Mouse (Mus musculus) activated CD4-positive, CD25-positive, alpha-beta regulatory T cell, adult 4 months (primary cell): Measurements from ENCODE around the gene Arf6. TPM values are rescaled to one million over a fixed set of nuclear protein-coding genes. Genes with fewer than 3 reads are reported as not detected.
"Not testable (repeated sequence)": the region's sequence is repeated elsewhere in the genome, so short reads cannot be mapped to it uniquely, and the experiment has no call there.

Source experiments
- ATAC-seq: one replicate; pipeline ENCODE4 v1.8.0; 2017
- polyA plus RNA-seq, 2 experiments: library from polyadenylated mRNA; unstranded; fragments of 100-300 nt; shearing (Covaris generic); gene quantifications; one replicate each; pipeline ENCODE4 v1.2.1; 2017

Arf6 gene
- polyA plus RNA-seq, 2 experiments from 2014 or later, result 35.2 to 74.5 TPM

DNA sequence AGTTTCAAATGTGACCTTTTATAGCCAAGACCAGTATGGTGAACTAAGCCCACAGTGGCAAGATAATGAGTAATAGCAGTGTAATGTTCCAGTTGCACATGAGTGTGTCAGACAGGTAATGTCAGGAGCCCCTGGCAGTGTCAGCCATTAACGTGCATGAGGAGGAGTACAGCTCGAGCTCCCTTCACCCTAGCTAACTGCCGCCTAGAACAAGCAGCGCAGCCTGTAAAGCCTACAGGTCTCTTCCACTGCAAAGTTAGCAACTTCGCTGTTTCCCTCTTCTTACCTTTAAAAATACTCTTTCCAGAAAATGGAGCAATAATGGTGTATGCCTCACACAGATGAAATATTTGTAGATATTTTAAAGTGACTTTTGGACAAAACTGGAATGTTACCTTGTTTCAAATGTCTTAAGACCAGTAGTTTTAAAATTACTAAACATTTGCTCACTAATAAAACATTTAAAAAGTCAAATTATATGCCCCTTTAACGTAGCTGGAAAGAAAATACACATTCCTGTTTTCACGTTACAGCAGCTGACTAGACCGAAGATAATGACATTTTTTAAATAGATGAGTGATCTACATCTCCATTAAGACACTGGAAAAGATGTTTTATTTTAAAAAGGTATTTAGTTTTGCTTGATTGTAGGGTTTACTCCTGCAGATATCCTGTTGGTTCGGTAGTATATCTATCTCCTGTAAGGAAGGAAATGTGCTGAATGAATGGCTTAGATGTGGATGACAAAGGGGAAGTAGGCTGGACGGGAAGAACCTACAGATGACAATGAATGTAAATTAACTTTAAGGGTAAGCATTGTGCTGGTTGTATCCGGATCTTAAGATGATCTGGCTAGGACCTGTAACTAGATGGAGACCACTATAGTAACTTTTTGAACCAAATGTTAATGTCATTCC is 2.2 kb downstream of the Arf6 start:
- no peak for ATAC-seq

DNA sequence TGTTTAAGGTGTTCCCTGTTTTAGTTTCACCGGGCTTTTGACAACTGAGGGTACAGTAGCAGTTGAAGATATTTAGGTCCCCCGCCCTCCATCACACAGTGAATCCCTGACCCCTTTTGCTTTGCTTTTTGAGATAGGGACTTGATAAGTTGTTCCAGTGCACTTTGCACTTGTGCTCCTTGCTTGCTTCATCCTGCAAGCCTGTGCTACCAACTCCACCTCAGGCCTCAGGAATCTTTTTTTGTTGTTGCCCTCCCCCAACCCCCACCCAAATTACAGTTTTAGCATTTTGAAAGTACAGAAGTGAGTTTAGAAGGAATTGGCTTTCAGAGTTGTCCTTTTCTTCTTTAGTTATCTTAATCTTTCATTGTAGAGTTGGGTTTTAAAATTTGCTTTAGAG is 4.2 kb downstream of the Arf6 start:
- no peak for ATAC-seq

DNA sequence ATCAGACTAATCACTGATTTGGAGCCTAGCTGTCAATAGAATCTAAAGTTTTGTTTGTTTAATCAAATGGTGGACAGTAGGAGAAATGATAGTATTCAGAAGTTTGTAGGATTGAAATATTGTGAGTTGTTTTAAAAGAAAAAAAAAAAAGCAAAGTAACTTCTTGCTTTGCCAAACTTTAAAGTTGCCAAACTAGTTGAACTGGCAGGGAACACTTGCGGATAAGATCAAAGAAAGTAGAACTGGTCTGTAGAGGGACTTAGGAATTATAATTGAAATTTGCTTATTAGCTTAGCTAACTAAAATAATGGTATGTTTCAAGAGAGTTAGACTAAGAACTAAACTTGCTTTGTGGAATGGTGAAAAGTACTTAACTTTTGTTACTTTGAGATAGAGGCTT is 5.2 kb downstream of the Arf6 start:
- no peak for ATAC-seq

DNA sequence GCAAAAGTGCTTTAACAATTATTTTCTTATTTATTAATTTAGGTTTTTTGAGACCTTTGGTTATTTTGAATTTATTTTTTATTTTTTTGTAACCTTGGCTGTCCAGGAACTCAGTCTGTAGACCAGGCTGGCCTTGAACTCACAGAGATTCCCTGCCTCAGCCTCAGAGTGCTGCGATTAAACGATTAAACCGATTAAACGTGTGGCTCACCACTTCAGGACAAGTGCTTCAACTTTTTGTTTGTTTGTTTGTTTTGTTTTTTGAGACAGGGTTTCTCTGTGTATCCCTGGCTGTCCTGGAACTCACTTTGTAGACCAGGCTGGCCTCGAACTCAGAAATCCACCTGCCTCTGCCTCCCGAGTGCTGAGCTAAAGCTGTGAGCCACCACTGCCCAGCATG is 5.7 kb downstream of the Arf6 start:
- ATAC-seq, result not testable (repeated sequence)

DNA sequence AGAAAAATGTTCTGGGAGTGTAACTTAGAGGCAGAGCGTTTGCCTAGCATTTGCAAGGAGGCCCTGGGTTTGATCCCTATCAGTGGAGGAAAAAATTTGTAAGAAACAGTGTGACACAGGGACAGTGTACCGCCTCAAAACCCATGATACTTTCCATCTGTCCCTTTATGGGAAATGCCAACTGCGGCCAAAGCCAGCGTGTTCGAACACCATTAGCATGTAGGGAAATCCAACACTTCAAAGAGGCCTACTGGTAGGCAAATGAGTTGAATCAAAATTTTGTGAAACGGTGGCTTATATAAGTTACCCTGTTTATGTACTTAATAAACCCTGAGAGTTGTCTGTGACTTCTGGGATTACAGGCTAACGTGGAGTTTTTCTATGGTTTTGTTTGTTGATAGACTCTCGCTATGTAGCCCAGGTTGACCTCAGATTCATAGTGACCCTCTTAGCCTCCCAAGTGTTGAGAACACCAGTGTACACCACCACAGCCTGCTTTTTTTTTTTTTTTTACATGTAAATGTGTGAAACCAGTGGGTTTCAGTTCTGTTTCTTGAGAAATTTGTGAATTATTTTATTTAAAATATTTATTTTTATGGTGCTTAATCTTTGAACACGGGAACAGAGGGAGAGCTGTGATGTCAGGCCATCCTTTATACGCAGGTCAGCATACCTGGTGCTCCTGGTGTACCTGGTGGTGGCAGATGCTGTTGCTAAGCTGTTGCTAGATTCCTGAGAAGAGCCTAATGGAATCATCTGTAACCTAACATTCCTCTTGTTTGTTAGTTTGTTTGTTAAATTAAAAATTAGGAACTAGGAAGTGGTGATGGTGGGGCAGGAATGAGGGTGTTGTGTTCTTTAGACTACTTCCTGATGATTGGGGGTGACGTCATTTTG is 6.9 kb downstream of the Arf6 start:
- no peak for ATAC-seq

DNA sequence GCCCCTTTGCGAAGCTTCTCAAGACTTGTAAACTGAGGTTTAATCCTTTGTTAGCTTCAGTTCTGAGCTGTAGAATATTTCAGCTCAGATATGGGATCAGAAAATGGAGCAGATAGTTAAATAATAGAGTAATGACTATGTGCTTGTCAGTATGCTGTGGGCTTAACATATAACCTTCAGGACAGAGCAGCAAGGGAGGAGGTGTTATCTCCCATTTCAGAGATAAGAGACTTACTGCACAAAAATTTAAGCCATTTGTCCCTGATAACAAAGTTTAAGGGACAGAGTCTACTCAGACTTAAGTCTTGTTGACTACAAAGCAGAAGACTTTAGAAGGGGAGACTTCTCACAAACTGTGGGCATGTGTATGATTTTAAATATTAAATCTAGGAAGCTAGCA is 10.9 kb downstream of the Arf6 start:
- ATAC-seq, result no peak

DNA sequence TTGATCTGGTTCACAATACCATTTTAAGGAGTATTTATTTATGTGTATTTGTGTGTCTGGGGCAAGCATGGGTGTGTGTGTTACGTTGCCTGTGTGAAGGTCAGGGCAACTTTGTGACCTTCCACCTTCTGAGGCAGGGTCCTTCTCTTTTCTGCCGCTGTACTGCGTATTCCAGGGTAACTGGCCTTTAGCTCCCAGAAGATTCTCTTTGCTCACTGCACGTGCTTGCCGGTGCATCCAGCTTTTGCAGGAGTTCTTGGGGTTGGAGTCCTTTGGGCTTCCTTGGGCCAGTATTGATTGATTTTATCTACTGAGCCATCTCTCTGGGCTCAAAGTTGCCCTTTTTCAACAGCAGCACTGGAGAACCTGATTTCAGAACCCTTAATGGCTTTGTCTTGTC is 12.7 kb downstream of the Arf6 start:
- ATAC-seq, result no peak

DNA sequence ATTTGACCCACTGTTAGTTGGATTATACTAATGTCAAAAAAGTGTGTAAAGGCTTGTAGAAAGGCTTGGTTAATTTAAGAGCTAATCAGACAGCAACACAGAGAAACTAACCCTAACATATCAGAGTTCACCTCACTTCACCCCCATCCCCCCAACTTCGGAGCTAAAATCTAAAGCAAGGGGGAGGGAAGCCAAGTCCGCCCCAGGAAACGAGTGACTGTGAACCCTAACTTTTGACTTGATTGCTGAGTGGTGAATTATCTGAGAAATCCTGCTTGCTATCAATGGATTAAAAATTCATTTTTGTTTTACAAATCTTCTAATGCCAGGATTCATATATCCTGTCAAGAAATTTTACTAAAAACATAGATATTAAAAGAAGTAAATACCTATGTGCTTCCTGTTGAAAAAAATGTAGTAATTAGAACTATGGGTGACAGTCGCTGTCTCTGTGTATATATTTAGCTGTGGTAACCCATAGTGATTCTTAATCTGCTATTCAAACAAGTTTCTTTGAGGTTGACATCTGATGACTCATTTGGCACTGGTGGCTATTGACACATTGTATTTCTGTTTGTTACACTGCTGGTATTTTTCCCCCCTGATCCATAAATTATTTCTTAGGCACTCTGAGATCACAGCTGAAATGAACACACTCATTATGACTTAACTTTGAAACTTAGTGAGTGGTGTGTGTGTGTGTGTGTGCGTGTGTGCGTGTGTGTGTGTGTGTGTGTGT is 13.8 kb downstream of the Arf6 start:
- ATAC-seq, result peak; percentile 97

DNA sequence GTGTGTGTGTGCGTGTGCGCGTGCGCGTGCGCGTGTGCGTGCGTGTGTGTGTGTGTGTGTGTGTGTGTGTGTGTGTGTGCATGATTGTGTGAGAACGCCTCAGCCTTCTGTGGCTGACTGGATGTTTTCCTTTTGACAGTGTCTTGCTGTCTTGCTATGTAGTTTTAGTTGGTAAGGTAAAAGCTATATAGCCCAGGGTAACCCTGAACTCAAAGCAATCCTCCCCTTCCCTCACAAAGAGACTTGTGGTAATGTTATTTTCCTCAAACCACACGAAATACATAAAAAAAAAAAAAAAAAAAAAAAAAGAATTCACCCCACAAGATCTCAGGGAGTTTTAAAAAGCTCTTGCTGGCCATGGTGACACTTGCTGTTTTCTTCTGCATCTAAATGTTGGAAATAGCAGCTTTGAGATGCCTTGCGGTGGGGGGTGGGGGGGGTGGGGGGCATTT is 14.4 kb downstream of the Arf6 start:
- ATAC-seq, result not testable (repeated sequence)

DNA sequence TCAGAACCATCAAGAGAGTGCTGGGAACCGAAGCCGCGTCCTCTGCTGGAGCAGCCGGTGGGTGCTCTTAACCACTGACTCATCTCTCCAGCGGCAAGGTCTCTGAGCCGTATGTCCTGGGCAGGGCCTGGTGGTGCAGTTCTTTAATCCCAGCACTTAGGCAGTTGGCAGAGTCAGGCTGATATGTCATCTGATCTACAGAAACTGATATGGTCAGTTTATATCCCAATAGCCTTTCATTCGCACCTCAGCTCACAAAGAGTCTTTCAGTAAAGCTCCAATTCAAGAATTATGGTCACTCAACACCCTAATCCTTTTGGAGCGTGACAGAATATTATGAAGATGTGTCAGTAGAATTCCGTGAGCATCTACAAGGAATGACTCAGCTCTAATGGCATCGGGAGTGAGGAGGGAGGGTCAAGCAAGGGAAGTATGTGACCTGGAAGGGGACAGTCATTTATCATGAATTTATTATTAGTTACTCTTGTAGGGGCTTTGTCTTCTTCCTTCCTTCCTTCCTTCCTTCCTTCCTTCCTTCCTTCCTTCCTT is 16.4 kb downstream of the Arf6 start:
- ATAC-seq, result no peak

DNA sequence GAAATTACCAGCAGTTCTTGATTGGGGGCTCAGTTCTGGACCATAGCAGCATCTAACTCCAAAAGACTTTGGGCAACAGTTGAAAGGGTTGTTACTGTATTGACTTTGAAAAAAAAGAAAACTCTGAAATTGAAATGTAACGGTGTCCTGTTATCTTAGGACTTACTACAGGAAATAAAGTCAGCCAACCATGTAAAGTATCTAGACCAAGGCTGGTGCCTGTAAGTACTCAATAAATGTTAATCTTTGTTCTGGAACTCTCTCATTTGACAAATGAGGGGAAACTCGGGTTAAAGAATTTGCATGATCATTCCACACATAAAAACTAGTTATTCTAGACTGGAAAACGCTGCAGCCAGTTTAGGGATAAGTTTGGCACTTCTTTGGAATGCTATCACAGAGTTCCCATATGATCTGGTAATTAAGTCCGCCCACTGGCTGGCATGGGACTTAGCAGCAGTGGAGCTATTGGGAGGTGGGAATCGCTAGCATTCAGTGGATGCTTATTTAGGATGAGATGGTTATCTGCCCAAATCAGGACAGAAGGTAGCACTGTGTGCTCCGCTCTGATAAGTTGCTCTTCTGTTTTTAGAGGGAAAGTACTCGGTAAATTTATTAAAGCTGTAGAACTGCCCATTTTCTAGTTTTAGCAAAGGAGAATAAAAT is 17.5 kb downstream of the Arf6 start:
- no peak for ATAC-seq

DNA sequence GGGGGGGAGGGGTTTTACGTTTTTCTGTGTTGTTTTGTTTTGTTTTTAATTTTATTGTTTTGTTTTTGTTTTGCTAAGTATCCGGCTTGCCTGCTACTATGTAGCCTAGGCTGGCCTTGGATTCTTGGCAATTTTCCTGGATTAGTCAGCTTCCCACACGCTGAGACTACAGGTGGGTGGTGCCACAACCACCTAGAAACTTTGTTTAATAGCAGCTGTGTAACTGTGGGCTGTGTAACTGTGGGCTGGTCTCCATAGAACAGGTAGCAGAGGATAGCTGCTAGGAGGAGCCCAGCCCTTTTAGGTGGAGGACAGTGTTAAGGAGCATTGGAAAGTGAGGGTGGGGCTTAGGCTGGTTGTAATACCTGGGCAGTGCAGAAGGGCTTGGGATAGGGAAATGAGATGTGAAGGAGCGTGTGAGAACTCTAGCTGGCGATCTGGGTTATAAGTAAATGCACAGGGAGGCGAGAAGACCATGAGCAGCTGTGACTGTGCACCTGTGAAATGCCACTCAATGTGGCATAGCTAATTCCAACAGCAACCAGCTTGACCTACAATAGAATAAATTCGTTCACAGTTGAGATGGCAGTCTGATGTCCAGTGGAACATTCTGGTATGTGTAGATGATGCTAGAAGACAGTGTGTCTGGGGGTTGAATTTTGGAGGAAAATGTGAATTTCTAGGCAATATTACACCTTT is 18.2 kb downstream of the Arf6 start:
- no peak for ATAC-seq

DNA sequence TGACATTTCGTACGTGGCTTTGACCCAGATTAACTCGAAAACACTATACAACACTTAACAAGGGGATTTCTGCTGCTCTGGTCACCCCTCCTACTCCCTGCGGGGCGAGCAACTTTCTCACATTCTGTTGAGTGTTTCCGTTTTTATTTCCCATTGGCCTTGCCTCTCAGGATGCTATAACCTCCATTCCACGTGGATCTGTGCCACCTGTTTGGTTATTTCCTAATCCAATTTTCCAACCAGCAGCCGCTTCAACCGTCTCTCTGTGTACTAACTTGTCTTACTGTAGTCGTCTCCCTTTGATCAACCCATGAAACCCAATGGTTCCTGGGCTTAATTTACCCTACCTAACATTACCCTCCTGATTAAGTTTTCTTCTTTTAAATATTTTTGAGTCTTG is 21.1 kb downstream of the Arf6 start:
- no peak for ATAC-seq

DNA sequence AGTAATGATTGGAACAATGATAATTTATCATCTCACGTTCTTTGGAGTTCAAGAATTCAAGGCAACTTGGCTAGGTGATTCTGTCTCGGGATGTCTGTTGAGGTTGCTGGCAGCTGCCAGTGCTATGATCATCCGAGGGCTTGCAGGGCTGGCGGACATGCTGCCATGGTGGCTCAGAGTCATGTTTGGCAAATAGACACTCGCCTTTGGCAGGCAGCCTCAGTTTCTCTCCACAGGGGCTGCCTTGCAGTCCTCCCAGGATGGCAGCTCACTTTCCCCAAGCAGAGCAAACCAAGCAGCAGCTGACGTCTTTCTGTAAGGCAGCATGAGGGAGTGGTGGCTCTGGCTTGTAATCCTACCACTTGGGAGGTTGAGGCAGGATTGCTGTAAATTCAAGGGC is 22.5 kb downstream of the Arf6 start:
- ATAC-seq, result no peak

DNA sequence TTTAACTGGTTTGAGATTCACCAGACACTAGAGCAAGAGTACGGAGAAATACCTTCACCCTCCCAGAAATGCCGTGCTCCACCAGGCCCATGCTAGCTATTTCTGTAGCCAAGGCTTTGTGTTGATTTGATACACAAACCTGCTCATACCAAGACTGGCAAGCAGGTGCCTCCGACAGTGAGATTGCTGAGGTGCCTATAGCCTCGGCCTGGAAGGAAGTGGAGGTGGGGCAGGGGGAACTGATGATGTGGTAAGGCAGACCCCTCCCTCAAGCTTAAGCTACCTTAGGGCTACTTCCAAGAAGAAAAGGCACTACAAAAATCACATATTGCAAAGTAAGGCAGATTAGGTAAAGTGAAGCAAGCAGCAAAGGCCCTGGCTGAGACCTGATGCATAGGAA is 28.4 kb downstream of the Arf6 start:
- peak; percentile 42 for ATAC-seq

DNA sequence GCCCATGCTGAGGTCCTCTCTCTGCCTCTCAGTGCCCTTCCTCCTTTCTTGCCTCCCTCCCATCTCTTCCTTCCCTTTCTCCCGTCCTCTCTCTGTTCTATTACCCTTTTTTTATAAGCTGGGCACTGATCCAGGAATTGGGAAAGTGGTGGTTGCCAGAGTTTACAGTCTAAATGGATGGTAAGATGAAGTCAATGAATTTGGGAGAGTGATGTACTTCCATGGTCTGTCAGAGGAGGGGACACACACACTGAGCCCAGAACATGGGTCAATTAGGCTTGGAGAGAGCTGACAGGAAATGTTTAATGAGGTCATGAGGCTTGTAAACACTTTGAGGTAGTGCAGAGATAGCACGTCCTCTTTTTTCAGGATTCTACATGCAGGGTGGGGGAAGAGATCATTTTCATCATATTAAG is 28.9 kb downstream of the Arf6 start:
- peak; percentile 33 for ATAC-seq

DNA sequence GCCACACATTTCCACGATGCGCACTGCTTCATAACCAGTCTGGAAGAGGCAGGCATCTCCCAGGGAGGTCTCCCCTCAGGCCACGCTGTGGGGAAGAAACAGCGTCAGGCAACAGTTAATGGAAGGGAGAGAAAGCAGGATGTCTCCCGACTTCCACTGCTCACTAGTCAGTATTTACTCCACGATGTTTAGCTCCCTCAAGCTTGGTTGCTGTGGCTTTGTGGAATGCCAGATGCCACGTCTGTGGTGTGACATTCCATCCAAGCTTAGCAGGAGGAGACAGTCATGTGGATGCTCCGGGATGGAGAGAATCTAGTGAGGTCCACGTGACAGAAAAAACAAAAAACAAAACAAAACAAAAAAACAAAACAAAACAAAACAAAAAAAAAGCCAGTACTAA is 30.1 kb downstream of the Arf6 start:
- ATAC-seq, result no peak

DNA sequence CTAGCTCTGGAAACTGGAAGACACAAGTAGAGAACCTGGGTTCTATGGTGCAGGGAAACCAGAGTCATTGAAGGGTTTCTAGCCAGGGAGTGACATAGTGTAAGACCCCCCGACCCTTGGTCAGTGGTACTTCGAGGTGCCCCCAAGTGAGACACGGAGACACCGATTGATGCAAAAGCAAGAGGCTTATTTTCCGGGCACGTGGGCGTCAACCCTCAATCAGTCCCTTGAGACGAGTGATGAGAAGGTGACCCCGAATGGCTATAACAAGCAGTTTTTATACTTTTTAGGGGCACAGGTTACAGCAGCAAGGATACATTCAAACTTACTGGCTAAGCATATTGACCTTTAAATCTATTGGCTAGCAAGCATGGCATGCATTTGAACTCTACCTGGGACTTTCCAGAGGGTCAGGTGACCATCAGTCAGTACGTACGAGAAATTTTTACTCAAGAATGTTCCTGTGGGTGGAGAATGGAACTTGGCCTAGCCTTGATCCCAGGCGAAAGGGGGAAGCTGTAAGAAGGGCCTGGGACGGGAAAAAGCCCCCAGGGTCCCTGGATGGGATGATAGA is 30.7 kb downstream of the Arf6 start:
- peak; percentile 50 for ATAC-seq

DNA sequence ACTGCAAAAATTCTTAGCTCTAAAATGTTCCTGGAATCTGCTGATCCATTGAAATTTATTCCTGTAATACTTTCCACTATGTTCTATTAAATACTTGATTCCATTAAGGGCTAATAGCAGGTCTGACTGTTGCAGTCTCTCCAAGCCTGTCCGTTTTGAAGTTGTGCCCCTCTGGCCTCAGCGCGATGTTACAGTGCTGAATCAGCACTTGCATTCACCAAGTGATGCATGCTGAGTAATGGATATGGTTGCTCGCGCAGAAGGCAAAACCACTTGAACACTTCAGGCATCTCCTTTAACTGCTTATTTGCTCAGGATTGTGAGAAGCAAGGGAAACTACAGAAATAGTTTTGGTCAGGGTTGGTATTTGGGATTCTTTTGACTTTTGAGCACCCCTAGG is 38.8 kb downstream of the Arf6 start:
- ATAC-seq, result no peak

DNA sequence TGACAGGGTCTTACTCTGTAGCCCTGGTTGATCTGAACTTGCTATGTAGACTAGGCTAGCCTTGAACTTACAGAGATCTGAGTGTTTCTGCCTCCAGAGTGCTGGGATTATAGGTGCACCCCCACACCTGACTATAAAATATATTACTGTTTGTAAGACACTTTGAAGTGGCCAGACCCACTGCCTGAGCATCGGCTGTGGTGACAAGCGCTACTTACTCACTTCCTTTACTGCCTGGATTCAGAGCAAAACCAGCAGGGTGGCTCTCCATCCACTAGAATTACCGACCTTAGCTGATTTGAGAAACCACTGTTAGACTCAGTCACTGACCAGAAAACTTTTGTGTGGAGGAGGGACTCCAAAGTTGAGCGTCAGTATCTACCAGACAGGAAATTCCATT is 40.0 kb downstream of the Arf6 start:
- peak; percentile 60 for ATAC-seq

DNA sequence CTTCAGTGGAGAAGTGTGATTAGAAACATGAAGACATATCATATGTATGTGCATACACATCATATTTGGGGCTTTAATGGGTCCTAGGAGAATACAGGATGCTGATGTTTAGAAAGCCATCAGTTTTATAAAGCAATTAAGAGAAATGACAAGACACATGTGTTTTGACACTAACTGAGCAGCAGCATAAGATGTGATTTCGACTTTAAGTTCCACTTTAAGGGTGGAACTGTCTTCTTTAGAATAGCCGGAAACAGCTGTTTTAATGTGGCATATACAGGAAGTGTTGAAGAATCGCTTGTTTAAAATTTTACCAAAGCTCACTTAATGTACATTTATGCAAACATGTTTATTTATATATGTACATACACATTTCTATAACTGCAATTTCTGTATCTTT is 41.4 kb downstream of the Arf6 start:
- ATAC-seq, result peak; percentile 47
